Mouse (Mus musculus) heart, embryonic 14.5 days (tissue): ENCODE results near the gene Slc35g3. TPM values are rescaled to one million over a fixed set of nuclear protein-coding genes. Genes with fewer than 3 reads are reported as not detected.
A peak's percentile ranks its signal among the peaks of the same experiment; 100 is the strongest.

Experiments
- ATAC-seq: fragments of 200-750 bp; cut with Nextera tagmentation; 2 replicates; pipeline ENCODE4 v1.8.0; 2017; ENCODE audit warnings: low read depth, moderate TSS enrichment; ENCODE audit not compliant: insufficient number of reproducible peaks, insufficient read depth, low FRiP score
- H3K27ac ChIP-seq, 2 experiments: fragments of 200-500 bp in 1 of 2; fragments of 300-500 bp in 1 of 2; sonication (generic) in 1 of 2; replicated peaks in 1 of 2; 2 replicates each; pipeline ENCODE4 v1.5.1; 2012 to 2014; ENCODE audit warnings: low read depth in 2 of 2, low read length in 2 of 2, control low read depth in 1 of 2, mild to moderate bottlenecking in 1 of 2, mixed read lengths in 1 of 2; ENCODE audit not compliant: control insufficient read depth in 1 of 2, insufficient read depth in 1 of 2
- H3K27me3 ChIP-seq: fragments of 300-500 bp; sonication (generic); 2 replicates; pipeline ENCODE4 v1.6.1; 2014; ENCODE audit warnings: mild to moderate bottlenecking, low read length, control low read depth; ENCODE audit not compliant: control insufficient read depth, insufficient read depth
- H3K36me3 ChIP-seq: fragments of 300-500 bp; sonication (generic); 2 replicates; pipeline ENCODE4 v1.6.1; 2014; ENCODE audit warnings: mild to moderate bottlenecking, control low read depth, low read length, mixed read lengths; ENCODE audit not compliant: control insufficient read depth, insufficient read depth
- H3K4me1 ChIP-seq, 2 experiments: fragments of 200-500 bp in 1 of 2; fragments of 300-500 bp in 1 of 2; sonication (generic) in 1 of 2; 2 replicates each; pipeline ENCODE4 v1.6.1; 2012 to 2014; ENCODE audit warnings: low read length in 2 of 2, control low read depth in 1 of 2, mixed read lengths in 1 of 2; ENCODE audit not compliant: control insufficient read depth in 2 of 2, insufficient read depth in 2 of 2
- H3K4me2 ChIP-seq: fragments of 300-500 bp; sonication (generic); 2 replicates; pipeline ENCODE4 v1.6.1; 2014; ENCODE audit warnings: mild to moderate bottlenecking, low read length
- H3K4me3 ChIP-seq, 2 experiments: fragments of 200-500 bp in 1 of 2; fragments of 300-500 bp in 1 of 2; sonication (generic) in 1 of 2; 2 replicates each; pipeline ENCODE4 v1.5.1; 2012 to 2014; ENCODE audit warnings: low read length in 2 of 2, mild to moderate bottlenecking in 2 of 2, control low read depth in 1 of 2, low read depth in 1 of 2, moderate library complexity in 1 of 2; ENCODE audit not compliant: control insufficient read depth in 1 of 2, insufficient read depth in 1 of 2
- H3K9ac ChIP-seq: fragments of 300-500 bp; sonication (generic); 2 replicates; pipeline ENCODE4 v1.6.1; 2014; ENCODE audit warnings: mild to moderate bottlenecking, low read length
- H3K9me3 ChIP-seq: fragments of 300-500 bp; sonication (generic); 2 replicates; pipeline ENCODE4 v1.6.1; 2016; ENCODE audit warnings: low read length, control low read depth; ENCODE audit not compliant: control insufficient read depth
- WGBS: fragments of 180-500 bp; shearing (Covaris S2); extraction: QIAGEN DNeasy Blood & Tissue Kit; methylation state at CpG from one replicate; pipeline ENCODE4 v1.1.7; 2014; 5-methylcytosine and 5-hydroxymethylcytosine counted together
- polyA plus RNA-seq: library from polyadenylated mRNA; unstranded; fragments of >200 nt; fragmentation: Nextera tagmentation; extraction: Ambion mirVana; gene quantifications from 2 replicates; pipeline ENCODE4 v1.2.1, GENCODE M21; 2014

Slc35g3 gene
- polyA plus RNA-seq, 1 experiment from 2014 or later, result not detected

GRCm38 (mm10) chr11:69795983-69796435 is 34.2 kb upstream of the Slc35g3 start:
- Histone ChIP-seq H3K27me3 (peaks cover 8% of the 10 kb centered on the region; the same call in 1 of the 2 replicates), H3K36me3 (no peaks in the 10 kb centered on the region), H3K4me1 (peaks cover 12 to 28% of the 10 kb centered on the region in 2 experiments; a peak in 3 of 4 replicates), H3K9me3 (no peaks in the 10 kb centered on the region), H3K9ac (peak overlapping the region; percentile 73), H3K4me2 (peak overlapping the region; percentile 96), H3K27ac (peak overlapping the region in 1 of 2 experiments; percentile 58; a peak in 1 of 4 replicates), H3K4me3 (peak overlapping the region; percentile 59 to 61)
- 5% methylated on average over 13 of the region's 13 CpGs for WGBS
- ATAC-seq, result no peak

GRCm38 (mm10) chr11:69795168-69795982 is 33.6 kb upstream of the Slc35g3 start, which contains the start of gene Chrnb1:
Gene Chrnb1 (minus strand): TSS chr11:69795943.
- peak within 1 kb of the TSS; percentile 73 for H3K9ac ChIP-seq
- H3K4me2 ChIP-seq, result peak within 1 kb of the TSS; percentile 96
- 2% methylated on average over 52 of the region's 52 CpGs for WGBS
- H3K36me3 ChIP-seq, result no peaks in the 10 kb centered on the region
- H3K4me1 ChIP-seq, result peaks cover 12 to 22% of the 10 kb centered on the region in 2 experiments; a peak in 3 of 4 replicates
- H3K9me3 ChIP-seq, result no peaks in the 10 kb centered on the region
- H3K4me3 ChIP-seq, result peak within 1 kb of the TSS; percentile 59 to 61
- peaks cover 8% of the 10 kb centered on the region; the same call in 1 of the 2 replicates for H3K27me3 ChIP-seq
- ATAC-seq, result peak; percentile 95
- H3K27ac ChIP-seq, result peak within 1 kb of the TSS; percentile 46 to 58

GRCm38 (mm10) chr11:69793429-69793828 is 31.7 kb upstream of the Slc35g3 start:
- H3K9me3 ChIP-seq, result no peaks in the 10 kb centered on the region
- 73% methylated on average over 5 of the region's 5 CpGs for WGBS
- H3K27me3 ChIP-seq, result peaks cover 8% of the 10 kb centered on the region; the same call in 1 of the 2 replicates
- H3K4me1 ChIP-seq, result peaks cover 6 to 7% of the 10 kb centered on the region in 2 experiments; a peak in 2 of 4 replicates
- H3K4me3 ChIP-seq, result no peak overlapping the region
- no peak overlapping the region for H3K4me2 ChIP-seq
- no peak overlapping the region for H3K27ac ChIP-seq
- no peak for ATAC-seq
- H3K9ac ChIP-seq, result no peak overlapping the region
- H3K36me3 ChIP-seq, result no peaks in the 10 kb centered on the region

- no peaks in the 10 kb centered on the region for H3K36me3 ChIP-seq
- no peak overlapping the region for H3K27ac ChIP-seq
- ATAC-seq, result no peak
- H3K4me1 ChIP-seq, result peaks cover 6 to 7% of the 10 kb centered on the region in 2 experiments; a peak in 2 of 4 replicates
- H3K4me2 ChIP-seq, result no peak overlapping the region
- no peaks in the 10 kb centered on the region for H3K9me3 ChIP-seq
- peaks cover 3% of the 10 kb centered on the region; the same call in 1 of the 2 replicates for H3K27me3 ChIP-seq
- no peak overlapping the region for H3K4me3 ChIP-seq
- H3K9ac ChIP-seq, result no peak overlapping the region
- 63% methylated on average over 5 of the region's 5 CpGs for WGBS
These were observed 29.7 kb upstream of the Slc35g3 start for GRCm38 (mm10) chr11:69791420-69791819.

GRCm38 (mm10) chr11:69789431-69789830 is 27.7 kb upstream of the Slc35g3 start:
- H3K4me2 ChIP-seq, result no peak overlapping the region
- H3K36me3 ChIP-seq, result no peaks in the 10 kb centered on the region
- no peak for ATAC-seq
- H3K4me1 ChIP-seq, result peaks cover 7% of the 10 kb centered on the region in 2 experiments; a peak in 2 of 4 replicates
- no peak overlapping the region for H3K9ac ChIP-seq
- H3K27me3 ChIP-seq, result no peaks in the 10 kb centered on the region
- no peak overlapping the region for H3K27ac ChIP-seq
- H3K4me3 ChIP-seq, result no peak overlapping the region
- no peaks in the 10 kb centered on the region for H3K9me3 ChIP-seq
- whole genome bisulfite sequencing, result 59% methylated on average over 5 of the region's 5 CpGs

- H3K9me3 ChIP-seq, result no peaks in the 10 kb centered on the region
- H3K9ac ChIP-seq, result no peak overlapping the region
- H3K36me3 ChIP-seq, result no peaks in the 10 kb centered on the region
- no peaks in the 10 kb centered on the region for H3K27me3 ChIP-seq
- ATAC-seq, result no peak
- no peak overlapping the region for H3K4me3 ChIP-seq
- H3K27ac ChIP-seq, result no peak overlapping the region
- no peak overlapping the region for H3K4me2 ChIP-seq
- peaks cover 7% of the 10 kb centered on the region in 2 experiments; a peak in 2 of 4 replicates for H3K4me1 ChIP-seq
- 86% methylated on average over 5 of the region's 5 CpGs for WGBS
These were observed 25.5 kb upstream of the Slc35g3 start for GRCm38 (mm10) chr11:69787306-69787705.

- H3K4me1 ChIP-seq, result peaks cover 5 to 7% of the 10 kb centered on the region in 2 experiments; a peak in 2 of 4 replicates
- no peak; the same call in 1 of the 2 replicates for ATAC-seq
- no peaks in the 10 kb centered on the region for H3K36me3 ChIP-seq
- peak overlapping the region; percentile 9 to 20; a peak in 3 of 4 replicates for H3K4me3 ChIP-seq
- peak overlapping the region; percentile 54 for H3K4me2 ChIP-seq
- no peaks in the 10 kb centered on the region for H3K27me3 ChIP-seq
- H3K27ac ChIP-seq, result no peak overlapping the region
- 17% methylated on average over 15 of the region's 15 CpGs for WGBS
- no peak overlapping the region for H3K9ac ChIP-seq
- no peaks in the 10 kb centered on the region for H3K9me3 ChIP-seq
These were observed 23.1 kb upstream of the Slc35g3 start for GRCm38 (mm10) chr11:69784793-69785272.
